Mouse (Mus musculus) fat pad, adult 2 months (tissue): ENCODE results near the gene Gnaz.
"Not testable (repeated sequence)": the region's sequence is repeated elsewhere in the genome, so short reads cannot be mapped to it uniquely, and the experiment has no call there.

Experiments used
- DNase-seq: peaks from one replicate; pipeline ENCODE4 v3.0.0-alpha.2; 2011; ENCODE audit warnings: low read depth, low spot score; ENCODE audit errors: extremely low read depth

Gene Gnaz

DNA sequence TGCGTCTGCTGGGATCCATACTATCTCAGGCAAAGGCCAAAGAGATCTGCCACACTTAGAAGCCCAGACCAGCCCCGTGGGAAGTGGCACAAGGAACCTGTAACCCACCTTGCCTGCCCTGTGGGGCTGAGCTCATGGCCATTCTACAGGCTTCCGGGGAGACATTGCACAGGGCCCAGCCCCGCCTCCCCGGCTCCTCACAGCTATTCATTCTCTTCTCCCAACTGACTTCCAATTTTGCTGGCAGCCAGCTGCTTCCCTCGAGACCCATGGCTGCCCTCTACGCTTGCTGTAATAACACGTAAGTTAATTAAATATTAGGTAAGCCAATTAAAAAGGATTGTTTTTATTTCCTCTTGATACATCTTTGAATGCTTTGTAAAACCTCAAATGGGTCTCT, 59.5 kb downstream of the Gnaz start:
- DNase-seq = no peak

DNA sequence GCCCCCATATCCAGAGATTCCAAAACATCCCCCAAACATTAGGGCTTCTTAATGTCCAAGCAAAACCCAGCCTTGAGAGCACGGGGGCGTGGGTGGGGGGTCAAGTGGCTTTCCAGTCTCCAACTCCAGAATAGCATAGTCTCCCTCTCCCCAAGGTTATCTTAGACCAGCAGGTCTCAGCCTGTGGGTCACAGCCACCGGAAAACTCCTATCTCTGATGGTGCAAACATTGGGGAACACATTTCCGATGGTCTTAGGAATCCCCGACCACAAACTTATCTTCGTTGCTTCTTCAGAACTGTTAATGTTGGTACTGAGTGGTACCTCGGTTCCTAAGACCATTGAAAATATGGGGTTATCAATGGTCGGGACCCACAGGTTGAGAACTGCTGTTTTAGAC, 61.8 kb downstream of the Gnaz start:
- DNase-seq = no peak

DNA sequence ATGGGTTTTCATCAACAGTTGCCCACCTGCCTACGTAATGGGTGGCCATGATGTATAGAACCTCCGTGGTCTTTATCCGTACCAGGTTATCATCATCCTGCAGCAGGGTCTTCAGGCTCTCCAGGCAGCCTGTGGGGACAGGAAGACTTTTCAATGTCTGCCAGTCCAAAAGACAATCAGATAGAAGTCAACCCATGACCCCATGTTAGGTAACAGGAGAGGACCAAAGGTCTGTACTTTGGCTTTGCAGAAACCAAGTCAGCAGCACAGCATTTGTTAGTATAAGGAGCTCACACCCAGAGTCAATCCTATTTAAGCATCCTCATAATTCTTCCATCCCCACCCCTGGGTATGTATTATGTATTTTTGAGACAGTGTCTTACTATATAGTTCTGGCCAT, 62.7 kb downstream of the Gnaz start:
- no peak for DNase-seq

GRCm38 (mm10) chr10:75030234-75030633, 63.3 kb downstream of the Gnaz start:
- DNase-seq = no peak

DNA sequence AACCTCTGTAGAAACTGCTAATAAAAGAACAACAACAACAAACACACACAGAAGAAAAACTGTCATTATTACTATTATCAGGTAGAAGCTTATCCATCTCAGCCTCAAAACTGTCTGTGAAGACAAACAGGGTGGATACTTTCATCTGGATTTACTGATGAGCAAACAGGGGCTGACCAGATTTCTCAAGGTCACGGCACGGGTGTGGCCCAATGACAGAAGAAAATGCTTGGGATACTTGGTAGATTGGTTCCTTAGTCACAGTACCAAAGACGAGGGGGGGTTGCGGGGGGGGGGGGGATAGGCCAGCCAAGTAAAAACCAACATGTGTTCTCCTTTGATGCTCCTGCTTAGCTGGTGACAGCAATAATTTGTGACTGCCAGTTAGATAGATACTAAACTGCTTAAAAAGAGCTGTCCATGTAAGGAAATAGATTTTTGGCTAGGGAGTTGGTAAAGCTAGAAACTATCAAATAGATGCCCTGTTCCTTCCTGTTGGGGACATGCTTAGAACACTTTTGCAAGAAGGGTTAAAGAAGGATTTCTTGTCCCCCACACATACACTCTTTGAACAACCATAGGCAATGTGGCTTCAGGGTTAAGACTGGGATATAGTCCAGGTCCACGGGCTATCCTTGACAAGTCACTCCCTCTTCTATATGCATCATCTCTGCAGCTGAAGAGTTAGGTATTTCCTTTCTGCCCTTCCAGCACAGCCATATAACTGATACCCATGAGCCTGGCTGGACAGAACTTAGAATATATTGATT, 64.6 kb downstream of the Gnaz start:
- DNase-seq = no peak

DNA sequence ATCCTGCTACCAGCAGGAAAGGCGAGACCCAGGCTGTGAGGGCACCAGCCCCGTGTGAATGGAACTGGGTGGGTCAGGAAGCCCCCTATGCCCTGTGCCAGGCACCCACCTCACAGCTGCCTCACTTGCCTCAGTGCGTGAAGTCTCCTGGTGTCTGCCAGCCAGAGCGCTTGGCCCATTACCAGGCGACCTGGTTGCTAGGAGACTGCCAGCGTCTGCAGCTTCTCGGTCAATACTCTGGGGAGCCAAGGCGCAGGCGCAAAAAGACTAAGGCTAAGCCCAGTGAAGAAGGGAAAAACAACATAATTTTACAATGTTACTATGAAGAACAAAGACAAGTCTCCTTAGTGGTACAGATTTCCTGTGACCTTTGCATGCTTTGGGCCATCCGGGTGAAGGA, 65.4 kb downstream of the Gnaz start, which contains the start of gene Rsph14:
TSS of gene Rsph14 (minus strand) at position 192 of the 400 bp plus-strand sequence.
- no peak for DNase-seq

DNA sequence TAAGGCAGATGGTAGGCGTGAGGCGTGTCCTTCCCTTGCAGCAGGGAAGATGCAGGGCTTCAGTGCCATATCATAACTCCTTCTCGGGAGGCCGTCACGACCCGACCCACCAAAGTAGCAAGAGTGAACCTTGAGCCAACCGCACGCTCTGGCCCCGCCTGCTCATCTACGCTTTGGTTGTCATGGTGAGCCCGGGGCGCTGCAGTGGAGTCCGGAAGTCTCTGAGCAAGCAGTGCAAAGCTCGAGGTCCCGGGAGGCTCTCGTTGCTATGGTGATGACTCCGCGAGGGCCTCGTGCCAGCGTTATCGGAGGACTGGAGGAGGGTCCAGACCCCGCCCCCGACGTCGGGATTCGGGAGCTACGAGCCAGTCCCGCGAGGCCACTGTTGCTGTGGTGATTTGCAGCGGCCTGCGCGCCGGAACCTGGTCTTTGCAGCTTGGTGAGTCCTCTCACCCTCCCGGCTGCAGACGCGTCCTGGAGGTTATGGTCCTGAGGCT, 70.0 kb downstream of the Gnaz start, which contains the start of gene Rab36:
TSS of gene Rab36 (plus strand) at position 176 of the 497 bp plus-strand sequence.
- DNase-seq = no peak

DNA sequence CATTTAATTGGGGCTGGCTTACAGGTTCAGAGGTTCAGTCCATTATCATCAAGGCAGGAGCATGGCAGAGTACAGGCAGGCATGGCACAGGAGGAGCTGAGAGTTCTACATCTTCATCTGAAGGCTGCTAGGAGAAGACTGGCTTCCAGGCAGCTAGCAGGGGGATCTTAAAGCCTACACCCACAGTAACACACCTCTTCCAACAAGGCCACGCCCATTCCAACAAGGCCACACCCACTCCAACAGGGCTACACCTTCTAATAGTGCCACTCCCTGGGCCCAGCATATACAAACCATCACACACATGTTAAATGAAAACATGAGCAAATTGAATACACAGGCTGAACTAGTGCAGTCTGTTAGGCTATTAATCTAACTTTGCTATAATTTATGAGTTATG, 75.1 kb downstream of the Gnaz start:
- not testable (repeated sequence) for DNase-seq

- DNase-seq = no peak
These were observed 77.5 kb downstream of the Gnaz start for GRCm38 (mm10) chr10:75044459-75044858.

GRCm38 (mm10) chr10:75045831-75046230, 78.9 kb downstream of the Gnaz start:
- no peak for DNase-seq

DNA sequence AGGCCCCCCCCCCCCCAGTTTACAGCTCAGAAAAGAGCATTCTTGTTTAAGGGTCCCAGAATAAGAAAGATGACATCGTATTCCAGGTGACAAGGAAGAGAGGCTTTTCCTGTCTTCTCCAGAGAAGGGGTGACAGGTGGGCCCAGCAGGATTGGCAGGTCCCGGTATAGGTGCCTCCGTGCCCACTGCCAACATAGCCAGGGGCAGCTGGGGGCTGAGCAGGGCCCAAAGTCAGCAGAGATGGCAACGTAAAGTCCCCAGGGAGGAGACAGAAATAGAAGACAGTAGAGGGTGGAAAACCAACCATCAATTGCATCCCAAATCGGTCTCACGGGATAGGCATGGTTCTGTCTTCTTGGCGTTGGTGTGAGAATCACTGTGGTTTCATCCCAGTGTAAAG, 81.7 kb downstream of the Gnaz start:
- no peak for DNase-seq

DNA sequence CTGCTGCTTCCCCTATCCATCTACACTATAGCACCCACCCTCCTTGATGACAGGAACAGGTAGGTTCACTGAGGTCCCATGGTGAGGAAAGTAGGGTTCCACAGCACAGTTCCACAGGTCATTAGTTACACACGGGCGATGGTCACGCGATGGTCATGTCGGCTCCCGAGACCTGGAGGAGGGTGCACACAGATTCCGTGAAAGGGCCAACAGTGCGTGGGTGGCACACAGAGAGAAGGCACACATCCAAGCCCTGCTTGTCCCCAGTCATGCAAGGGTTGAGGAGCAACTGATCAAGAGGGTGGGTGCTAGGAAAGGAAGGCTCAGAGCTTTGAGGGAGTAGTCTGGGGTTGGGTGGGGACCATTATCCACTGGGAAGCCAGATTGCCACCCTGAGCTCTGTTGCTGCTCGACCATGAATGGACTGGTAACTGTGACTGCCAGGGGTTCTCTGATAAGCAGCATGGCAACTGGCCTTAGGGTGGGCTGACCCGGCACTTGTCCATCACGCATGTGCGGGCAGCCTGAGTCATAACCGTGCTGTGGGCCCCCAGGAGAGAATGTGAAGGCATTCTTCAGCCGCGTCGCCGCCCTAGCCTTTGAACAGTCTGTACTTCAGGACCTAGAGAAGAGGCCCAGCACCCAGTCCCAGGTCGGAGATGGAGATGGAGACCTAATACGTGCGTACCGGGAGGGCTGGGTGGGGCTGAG, 84.5 kb downstream of the Gnaz start:
- DNase-seq = no peak

GRCm38 (mm10) chr10:75052902-75053301, 85.9 kb downstream of the Gnaz start:
- no peak for DNase-seq

GRCm38 (mm10) chr10:75053655-75054054, 86.7 kb downstream of the Gnaz start:
- no peak for DNase-seq

DNA sequence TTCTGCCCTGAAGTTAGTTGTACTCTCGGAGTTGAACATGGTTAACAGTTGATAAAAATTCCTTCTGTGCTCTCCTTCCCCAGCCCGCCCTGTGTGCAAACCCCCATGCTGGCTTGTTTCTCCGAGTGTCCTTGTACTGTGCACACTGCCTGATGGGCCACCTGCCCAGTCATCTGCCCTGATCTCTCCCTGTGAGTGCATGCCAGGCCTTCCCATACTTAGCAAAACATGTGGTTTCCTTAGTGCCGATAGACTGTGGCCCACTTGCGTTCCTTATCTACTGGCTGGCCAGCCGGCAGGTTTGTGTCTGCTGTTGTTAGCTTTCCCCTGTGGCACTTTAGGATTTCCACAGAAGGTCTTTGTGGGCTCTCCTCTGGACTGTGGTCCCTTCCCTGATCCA, 87.1 kb downstream of the Gnaz start:
- DNase-seq = no peak

DNA sequence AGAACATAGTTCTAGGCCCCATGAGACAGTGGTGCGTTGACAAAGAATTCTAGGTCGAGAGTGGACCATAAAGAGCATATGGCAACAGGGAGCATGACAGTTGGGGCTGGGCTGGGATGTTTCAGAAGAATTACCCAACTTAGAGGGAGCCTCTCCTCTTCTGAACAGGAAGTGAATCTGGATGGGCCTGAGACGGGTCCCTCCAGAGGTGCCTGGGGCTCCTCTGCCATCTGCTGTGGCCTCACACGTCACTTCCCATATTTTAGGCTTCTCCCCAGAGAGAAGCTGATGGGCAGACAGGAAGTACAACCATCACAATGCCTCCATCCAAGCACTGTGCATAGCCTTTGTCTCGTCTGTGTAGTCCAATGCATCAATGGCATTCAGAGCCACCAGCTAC, 88.7 kb downstream of the Gnaz start:
- no peak for DNase-seq

- DNase-seq = no peak
These were observed 89.3 kb downstream of the Gnaz start for GRCm38 (mm10) chr10:75056255-75056654.

DNA sequence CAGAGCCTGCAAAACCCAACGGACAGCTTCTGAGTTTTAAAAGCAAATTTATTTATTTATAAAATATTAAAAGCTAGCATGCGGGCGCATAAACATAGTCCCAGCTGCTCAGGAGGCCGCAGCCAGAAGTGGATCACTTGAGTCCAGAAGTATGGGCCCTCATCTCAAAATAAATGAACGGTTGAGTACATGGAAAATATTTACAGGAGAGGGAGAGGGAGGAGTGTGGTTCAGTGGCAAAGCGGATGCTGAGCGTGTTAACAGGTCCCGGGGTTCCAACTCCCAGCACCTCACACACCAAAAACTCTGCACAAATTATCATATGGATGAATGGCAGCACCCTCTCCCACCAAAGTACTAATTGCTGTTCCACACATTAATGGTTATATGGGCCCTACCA, 91.4 kb downstream of the Gnaz start:
- no peak for DNase-seq

- no peak for DNase-seq
These were observed 91.9 kb downstream of the Gnaz start for GRCm38 (mm10) chr10:75058761-75059395.

DNA sequence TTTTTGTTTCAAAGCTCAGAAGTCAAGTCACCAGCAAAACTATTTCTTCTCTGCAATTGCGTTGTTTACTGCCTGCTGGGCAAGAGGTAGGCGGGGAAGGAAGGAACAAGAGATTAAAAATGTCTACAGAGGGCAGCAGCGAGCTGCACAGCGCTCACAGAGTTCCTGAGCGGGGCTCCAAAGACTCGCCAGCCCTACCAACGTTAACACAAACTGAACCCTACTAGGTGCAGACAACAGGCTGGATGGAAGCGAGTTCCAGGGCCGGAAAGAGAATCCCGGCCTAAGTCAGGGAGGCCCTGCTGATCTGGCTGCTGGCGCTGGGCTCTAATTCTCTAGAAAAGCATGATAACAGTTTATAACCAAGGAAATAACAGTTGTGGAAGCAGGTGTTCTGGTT, 92.4 kb downstream of the Gnaz start:
- DNase-seq = no peak

GRCm38 (mm10) chr10:75060217-75060842, 93.4 kb downstream of the Gnaz start, which contains the start of gene Bcr:
Bcr (plus strand) TSS chr10:75060592.
- no peak for DNase-seq
